Mouse (Mus musculus) olfactory bulb, adult 2 months (tissue): ENCODE measurements at regions not wholly inside any gene's neighbourhood (a gene's known extent, or its start where the extent isn't known, plus 50 kb on each side); places are given as distances from the start of the nearest gene placed in this dataset.

ENCODE experiments used
- H3K27ac ChIP-seq: fragments of 200-500 bp; 2 replicates; pipeline ENCODE4 v1.5.1; 2012; ENCODE audit warnings: low read depth, low read length; ENCODE audit not compliant: insufficient read depth
- H3K4me1 ChIP-seq: fragments of 200-500 bp; 2 replicates; pipeline ENCODE4 v1.6.1; 2012; ENCODE audit warnings: low read length; ENCODE audit not compliant: control insufficient read depth, insufficient read depth
- H3K4me3 ChIP-seq: fragments of 200-500 bp; 2 replicates; pipeline ENCODE4 v1.5.1; 2012; ENCODE audit warnings: mild to moderate bottlenecking, low read depth, low read length, moderate library complexity; ENCODE audit not compliant: insufficient read depth
- CTCF ChIP-seq: fragments of 200-500 bp; IDR thresholded peaks from 2 replicates; pipeline ENCODE4 v1.5.1; 2012; ENCODE audit warnings: low read depth, mild to moderate bottlenecking, low read length, moderate library complexity; ENCODE audit not compliant: insufficient read depth
- POLR2A ChIP-seq: fragments of 200-500 bp; IDR thresholded peaks from 2 replicates; pipeline ENCODE4 v1.6.1; 2012; ENCODE audit warnings: mild to moderate bottlenecking, low read depth, low read length, moderate library complexity; ENCODE audit not compliant: insufficient read depth
- WGBS: fragments of 180-500 bp; shearing (Covaris S2); methylation state at CpG from one replicate; pipeline ENCODE4 v1.1.7; 2018; 5-methylcytosine and 5-hydroxymethylcytosine counted together

DNA sequence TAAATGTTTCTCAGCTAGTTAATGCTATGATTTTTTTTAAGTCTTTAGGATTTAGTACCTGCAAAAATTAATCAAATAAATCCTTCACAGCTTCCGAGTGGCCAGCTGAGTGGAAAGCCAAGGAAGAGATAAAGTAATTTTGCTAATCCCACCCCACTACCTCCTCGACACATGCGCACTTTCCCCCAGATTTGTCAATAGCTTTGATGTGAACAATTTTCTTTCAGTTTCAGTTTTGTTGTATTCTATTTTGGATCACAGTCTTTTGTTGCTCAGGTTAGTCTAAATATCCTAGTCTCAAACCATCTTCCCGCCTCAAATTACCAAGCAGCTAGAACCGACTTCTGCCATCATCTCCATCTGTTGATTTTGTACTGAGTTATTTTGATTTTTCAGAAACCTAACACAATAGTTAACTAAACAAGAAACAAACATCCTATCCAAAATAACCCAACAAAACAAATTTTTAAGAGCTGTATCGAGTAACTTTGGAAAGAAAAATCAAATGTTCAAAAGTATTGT lies 141.4 kb upstream of the Tbx18 start:
- H3K4me3 ChIP-seq = no peak overlapping the region
- WGBS = 95% methylated on average over 6 of the region's 6 CpGs
- no peak for TF ChIP-seq CTCF
- no peak for TF ChIP-seq POLR2A
- no peaks in the 10 kb centered on the region for H3K4me1 ChIP-seq
- H3K27ac ChIP-seq = no peak overlapping the region

DNA sequence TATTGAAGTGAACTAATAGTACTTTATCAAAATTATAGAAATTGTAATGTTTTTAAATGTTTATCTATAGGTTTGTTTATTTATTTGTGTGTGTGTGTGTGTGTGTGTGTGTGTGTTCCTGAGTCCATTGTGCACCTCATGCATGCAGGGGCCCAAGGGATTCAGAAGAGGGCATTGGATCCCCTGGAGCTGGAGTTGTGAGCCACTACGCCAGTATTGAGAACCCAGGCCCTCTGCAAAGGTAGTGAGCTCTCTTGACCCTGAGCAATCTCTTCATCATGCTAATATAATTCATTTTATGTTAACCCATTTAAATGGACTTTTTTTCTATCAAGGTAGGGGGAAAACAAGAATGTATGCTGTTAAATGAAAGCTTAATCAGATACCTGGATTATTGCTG lies 151.5 kb upstream of the Tbx18 start:
- Histone ChIP-seq H3K27ac (no peak overlapping the region), H3K4me1 (peaks cover 3% of the 10 kb centered on the region), H3K4me3 (no peak overlapping the region)
- TF ChIP-seq CTCF (no peak), POLR2A (no peak)
- WGBS = 94% methylated on average over 1 of the region's 1 CpGs

DNA sequence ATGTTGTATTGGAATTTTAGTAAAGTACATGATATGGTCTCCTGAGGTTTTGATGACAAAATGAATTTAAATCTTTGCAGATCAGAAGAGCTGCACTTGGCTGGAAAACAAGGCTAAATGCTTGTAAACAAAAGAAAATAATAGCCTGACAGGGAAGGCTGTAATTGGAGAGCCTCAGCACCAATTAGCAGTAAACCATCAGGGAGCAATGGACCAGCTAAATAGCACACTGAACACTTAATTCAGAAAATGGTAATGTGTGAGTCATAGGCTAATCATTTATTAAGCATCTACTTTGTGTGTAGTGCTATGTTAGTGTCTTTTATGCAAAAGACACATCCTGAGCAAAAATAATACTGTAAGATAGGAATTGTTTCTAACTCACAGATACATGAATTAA lies 152.0 kb upstream of the Tbx18 start:
- TF ChIP-seq CTCF (no peak), POLR2A (no peak)
- H3K4me1 ChIP-seq = peaks cover 3% of the 10 kb centered on the region
- no peak overlapping the region for H3K27ac ChIP-seq
- no peak overlapping the region for H3K4me3 ChIP-seq

DNA sequence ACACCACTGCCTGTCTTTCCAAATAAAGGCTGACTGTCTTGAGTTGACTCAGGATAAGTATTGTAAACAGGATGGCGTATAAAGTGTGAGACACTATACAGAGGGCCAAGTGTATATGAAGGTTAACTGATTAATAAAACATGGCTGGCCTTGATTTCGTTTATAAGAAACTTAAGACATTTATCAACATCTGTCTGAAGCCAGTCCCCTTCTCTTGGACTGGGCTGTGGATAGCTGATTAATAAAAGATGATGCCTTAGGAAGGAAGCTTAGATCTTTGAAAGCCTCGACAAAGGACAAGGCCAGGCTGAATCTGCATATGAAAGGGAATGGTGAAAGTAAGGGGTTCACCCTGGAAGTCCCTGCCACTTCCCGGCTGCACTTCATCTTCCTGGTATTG lies 163.0 kb upstream of the Tbx18 start:
- no peak for TF ChIP-seq CTCF
- no peak for TF ChIP-seq POLR2A
- no peak overlapping the region for H3K27ac ChIP-seq
- H3K4me3 ChIP-seq = no peak overlapping the region
- no peaks in the 10 kb centered on the region for H3K4me1 ChIP-seq
- WGBS = 69% methylated on average over 4 of the region's 4 CpGs

DNA sequence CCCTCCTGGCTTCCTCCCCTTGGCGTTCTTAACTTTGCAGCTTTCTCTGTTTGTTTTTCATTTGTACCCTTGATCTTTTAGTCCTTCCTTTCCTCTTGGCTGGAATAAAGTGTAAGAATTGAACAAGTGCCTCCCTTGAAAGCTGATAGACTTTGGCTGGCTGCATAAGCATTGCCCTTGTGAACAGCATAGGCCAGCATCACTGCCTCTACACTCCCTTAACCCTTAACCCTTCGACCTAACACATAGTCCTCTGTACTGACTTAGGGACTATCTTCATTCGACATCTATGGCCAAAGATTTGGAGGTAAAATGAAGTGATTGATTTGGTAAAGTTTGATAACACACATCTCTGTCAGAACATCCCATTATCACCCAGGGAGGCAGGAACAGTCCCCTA lies 163.5 kb upstream of the Tbx18 start:
- TF ChIP-seq POLR2A (no peak), CTCF (no peak)
- Histone ChIP-seq H3K27ac (no peak overlapping the region), H3K4me3 (no peak overlapping the region), H3K4me1 (no peaks in the 10 kb centered on the region)
- WGBS = 71% methylated on average over 3 of the region's 3 CpGs

DNA sequence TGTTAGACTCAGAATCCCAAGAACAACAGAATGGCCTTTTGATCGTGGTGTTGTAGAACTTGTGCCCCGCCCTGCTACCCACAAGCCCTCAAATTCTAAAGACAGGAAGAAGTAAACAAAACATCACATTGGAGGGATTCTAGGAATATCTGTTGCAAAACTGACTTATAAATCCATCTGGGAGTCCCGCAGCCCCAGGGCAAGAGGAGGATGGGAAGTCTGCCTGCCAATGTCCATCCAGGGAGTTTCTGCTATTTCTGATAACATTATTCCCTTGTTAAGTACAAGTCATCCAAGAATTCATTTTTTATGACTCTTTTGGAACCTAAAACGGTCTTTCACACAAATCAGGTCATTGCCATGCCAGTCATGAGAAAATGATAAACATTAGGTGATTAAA lies 164.5 kb upstream of the Tbx18 start:
- no peak overlapping the region for H3K4me3 ChIP-seq
- 93% methylated on average over 4 of the region's 4 CpGs for WGBS
- no peaks in the 10 kb centered on the region for H3K4me1 ChIP-seq
- H3K27ac ChIP-seq = no peak overlapping the region
- TF ChIP-seq CTCF = no peak
- no peak for TF ChIP-seq POLR2A

DNA sequence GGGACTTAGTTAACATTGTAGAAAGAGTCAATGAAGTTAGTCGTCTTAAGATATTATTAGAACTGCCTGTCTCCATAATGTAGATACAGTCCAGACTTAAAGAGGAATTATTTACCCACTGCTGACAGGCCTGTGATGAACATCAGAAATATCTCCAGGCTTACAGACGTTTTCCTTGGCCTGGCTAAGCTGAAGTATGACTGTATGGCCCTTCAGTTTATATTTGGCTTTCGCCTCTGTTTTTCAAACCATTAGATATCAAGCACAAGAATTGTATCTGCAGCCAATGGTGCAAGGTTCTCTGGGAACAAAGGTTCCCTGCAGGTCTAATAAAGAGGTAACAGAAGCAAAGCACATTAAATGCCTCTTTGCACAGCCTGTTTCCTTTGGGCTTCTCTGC lies 166.3 kb upstream of the Tbx18 start:
- Histone ChIP-seq H3K27ac (no peak overlapping the region), H3K4me3 (no peak overlapping the region), H3K4me1 (no peaks in the 10 kb centered on the region)
- 79% methylated on average over 3 of the region's 3 CpGs for WGBS
- TF ChIP-seq CTCF = no peak
- TF ChIP-seq POLR2A = no peak

DNA sequence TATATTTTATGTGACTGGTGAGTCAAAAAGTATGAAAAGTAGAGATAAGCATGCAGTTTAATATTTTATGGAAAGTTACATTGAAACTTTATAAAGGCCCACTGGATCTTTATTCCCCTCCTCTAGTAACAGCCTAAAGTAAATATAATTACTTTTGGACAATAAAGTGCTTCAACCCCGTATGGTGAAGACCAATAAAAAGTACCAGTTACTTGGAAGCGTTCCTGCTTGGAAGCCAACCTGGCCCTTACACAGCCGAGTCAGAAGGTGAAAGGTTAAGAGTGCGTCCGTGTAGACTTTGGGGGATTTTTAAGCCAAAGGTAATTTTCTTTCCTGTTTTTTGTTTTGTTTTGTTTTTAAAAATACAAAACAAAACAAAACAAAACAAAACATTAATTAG lies 168.3 kb upstream of the Tbx18 start:
- WGBS = 85% methylated on average over 5 of the region's 5 CpGs
- TF ChIP-seq POLR2A (no peak), CTCF (no peak)
- H3K4me3 ChIP-seq = no peak overlapping the region
- no peaks in the 10 kb centered on the region for H3K4me1 ChIP-seq
- no peak overlapping the region for H3K27ac ChIP-seq

DNA sequence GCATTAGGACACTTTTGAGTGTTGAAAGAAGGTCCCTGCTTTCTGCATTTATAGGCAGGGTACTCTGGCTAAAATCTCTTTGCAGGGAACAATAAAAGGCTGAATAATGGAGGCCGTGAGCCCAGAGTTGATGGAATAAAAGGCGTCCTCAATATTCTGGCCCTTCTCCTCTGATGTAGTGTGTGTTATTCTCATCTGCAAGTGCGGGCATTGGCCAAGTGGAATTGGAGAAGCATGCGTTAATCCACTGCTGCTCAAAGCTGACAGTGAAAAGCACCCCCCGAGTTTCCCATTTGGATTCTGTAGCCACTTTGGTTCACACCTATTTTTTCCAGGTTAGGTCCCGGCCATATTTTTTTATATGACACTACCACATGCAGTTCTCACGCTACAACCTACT lies 168.7 kb upstream of the Tbx18 start:
- TF ChIP-seq POLR2A (no peak), CTCF (no peak)
- no peak overlapping the region for H3K27ac ChIP-seq
- no peaks in the 10 kb centered on the region for H3K4me1 ChIP-seq
- 83% methylated on average over 7 of the region's 7 CpGs for WGBS
- H3K4me3 ChIP-seq = no peak overlapping the region

DNA sequence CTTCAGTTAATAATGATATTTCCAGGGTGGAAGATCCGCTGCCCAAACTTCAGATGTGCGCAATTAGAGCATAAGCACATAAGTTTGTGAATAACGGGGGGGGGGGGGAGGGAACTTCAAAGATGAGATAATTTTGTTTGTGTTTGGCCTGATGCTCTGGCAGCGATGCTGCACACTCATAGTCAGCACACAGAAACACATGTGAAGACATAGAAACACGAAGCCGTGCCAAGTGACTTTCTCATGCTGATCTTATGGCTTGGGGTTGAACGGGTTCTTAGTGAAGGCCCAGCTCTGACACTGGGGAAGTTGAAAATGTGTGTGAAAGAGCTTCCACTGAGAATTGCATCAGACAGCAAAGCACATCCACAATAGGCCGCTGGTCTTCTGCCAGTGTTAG lies 190.2 kb upstream of the Tbx18 start:
- no peak overlapping the region for H3K4me3 ChIP-seq
- TF ChIP-seq POLR2A = no peak
- no peak for TF ChIP-seq CTCF
- no peak overlapping the region for H3K27ac ChIP-seq
- no peaks in the 10 kb centered on the region for H3K4me1 ChIP-seq
- WGBS = 77% methylated on average over 8 of the region's 8 CpGs
